Mouse (Mus musculus) CD4-positive, CD25-positive, alpha-beta regulatory T cell, adult 2 months (primary cell): ENCODE measurements at regions not wholly inside any gene's neighbourhood (a gene's known extent, or its start where the extent isn't known, plus 50 kb on each side); places are given as distances from the start of the nearest gene placed in this dataset.
"Not testable (repeated sequence)": the region's sequence is repeated elsewhere in the genome, so short reads cannot be mapped to it uniquely, and the experiment has no call there.

Experiments used
- DNase-seq: peaks from one replicate; pipeline ENCODE4 v3.0.0-alpha.2; 2012; ENCODE audit warnings: low read depth, low spot score

GRCm38 (mm10) chr16:12516834-12517685 is 533.1 kb downstream of the Shisa9 start:
- no peak for DNase-seq

DNA sequence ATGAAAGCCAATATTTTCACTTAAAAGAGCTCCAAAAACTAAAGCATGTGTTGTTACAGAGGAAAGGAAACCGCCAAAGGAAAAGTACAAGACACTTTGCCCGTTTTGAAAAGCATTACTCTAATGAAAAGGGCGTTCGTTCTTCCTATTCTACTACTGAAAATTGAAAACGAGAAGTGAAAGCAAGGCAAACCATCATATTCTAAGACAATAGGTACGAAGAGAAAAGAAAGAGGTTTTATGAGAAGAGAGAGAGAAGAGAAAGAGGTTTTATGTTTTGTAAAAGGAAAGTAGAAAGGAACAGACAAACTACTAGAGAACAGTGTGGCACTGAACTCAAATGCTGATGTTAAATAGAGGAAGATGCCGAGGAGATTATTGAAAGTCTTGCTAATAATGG is 534.4 kb downstream of the Shisa9 start:
- DNase-seq = no peak

DNA sequence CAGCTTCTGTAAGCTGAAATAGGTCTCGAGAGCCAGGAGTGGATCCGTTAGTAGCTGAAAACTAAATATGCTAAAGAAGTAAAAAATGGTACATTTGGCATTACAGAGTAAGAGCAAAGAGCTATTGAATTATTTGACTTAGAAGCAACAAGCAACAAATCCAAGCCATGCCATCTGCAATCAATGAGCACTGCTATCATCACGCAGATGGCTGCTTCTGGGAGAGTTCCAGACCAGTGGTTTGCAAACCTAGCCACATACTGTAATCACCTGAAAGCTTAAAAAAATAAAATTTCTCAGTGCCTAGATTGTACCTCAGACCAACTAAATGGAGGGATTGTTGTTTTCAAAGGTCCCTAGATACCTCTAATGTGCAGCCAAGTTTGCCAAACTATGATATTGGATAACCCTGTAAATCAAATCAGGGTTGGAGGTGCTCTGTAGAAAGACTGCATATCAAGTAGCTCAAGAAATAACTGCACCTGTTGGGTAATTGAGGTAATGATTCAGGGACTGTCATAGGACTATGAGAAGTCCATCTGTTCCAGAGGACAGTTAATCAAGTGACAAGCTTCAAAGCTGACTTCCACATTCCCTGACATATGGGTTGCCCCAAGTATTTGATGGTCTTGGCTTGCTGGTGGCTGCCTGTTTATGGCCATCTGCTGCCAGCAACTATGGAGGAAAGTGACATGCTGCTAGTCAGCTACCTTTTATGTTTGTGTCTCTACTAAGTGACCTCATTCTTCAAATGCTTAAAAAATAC is 538.0 kb downstream of the Shisa9 start:
- DNase-seq = no peak

DNA sequence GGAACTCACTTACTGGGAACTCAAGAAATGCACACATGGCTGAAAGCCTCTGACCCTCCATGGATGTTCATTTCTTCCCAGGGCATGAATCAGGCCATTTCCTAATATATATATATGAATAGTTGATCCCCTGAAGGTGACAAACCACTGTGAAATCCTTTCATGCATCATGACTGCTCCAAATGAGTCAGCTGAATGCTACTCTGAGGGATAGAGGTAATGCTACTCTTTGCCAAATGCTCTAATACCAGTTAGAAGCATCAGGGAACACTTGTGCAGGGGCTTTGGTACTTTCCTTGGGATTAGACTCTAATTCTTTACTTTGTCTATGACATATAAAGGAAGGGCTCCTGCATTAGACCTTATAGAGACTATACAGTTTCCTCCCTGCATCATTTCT is 561.0 kb upstream of the Ercc4 start:
- no peak for DNase-seq

GRCm38 (mm10) chr16:12588889-12589288 is 520.6 kb upstream of the Ercc4 start:
- DNase-seq = no peak

GRCm38 (mm10) chr16:12608259-12608658 is 501.2 kb upstream of the Ercc4 start:
- no peak for DNase-seq

DNA sequence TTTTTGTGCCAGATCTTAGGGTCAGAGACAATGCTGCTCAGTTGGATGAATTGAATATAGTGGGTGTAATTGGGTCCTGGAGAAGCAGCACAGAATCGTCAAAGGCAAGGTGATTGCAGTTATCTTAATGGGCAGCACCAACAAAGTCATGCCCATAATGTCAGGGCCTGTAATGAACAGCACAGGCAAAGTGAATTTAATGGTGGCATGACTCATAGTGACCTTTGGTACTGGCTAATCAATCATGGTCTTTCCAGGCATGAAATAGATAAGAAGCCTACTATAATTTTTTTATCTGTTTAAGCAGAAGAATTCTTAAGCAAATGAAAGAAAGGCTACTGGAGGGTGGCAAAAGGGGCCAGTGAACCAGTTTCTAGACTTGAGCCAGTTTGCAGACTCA is 498.4 kb upstream of the Ercc4 start:
- no peak for DNase-seq

- no peak for DNase-seq
Observed at GRCm38 (mm10) chr16:12617781-12618180, 491.7 kb upstream of the Ercc4 start.

- no peak for DNase-seq
Observed at GRCm38 (mm10) chr16:12632533-12632932, 477.0 kb upstream of the Ercc4 start.

DNA sequence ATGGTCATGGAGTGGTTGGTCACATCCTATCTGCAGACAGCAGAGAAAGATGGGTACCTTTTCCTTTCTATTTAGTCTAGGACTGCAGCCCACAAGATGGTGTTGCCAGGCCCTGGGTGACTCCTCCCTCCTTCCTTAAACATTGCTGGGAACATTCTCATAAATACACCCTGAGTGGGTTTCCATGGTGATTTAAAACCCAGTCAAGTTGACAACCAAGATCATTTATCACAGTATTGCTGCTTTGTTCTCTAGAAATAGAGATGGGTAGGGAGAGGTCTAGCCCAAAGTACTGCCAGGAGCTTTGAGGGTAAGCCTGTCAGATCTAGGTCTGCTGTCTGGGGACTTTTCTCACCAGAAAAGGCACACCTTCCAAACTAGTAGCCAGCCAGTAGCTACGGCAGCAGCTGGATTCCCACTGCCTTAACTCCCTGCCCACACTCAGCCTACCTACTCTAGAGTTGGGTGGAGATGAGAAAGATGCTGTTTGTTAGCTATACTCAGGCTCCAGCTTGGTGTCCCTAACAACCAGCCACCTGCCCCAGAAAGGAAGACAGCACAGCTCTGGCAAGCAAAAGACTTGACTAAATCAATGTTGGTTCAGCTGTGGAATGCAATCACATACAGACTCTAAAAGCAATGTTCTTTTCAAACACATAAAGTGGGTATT is 470.4 kb upstream of the Ercc4 start:
- no peak for DNase-seq

GRCm38 (mm10) chr16:12643053-12643452 is 466.4 kb upstream of the Ercc4 start:
- no peak for DNase-seq

DNA sequence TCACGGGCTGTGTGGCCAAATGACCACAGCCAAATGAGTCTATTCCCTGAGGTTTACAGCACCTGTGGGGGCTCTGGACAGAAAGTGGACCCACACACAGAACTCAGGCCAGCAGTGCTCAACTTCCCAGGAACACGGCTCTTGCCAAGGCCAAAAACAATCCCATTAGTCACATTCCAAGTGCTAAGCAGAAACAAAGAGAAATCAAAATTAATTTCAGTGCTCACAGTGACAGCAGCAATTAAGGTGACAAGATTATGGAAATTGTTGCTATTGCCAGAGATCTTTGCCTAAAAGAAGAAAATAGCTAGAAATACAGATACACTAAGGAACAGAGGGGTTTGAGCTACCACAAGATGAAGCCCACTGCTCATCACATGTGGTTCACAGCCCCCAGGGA is 464.9 kb upstream of the Ercc4 start:
- DNase-seq = no peak

DNA sequence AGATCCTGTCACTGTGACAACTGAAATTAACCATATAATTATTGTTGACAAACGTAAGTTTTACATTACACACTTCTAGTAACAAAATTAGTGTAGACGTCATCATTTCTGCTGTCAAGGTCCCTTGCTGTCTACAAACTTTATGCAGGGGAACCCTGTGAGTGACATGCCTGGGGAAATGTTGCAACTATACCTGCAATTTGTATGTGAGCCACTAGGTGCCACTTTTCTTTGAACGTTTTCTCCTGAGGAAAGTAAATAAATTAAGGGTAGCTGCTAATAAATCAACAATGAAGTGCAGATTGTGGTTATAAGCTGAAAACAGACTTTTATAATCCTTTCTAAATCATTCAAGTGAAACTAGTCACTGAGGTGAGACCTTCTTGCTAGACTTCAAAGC is 457.3 kb upstream of the Ercc4 start:
- DNase-seq = no peak

- DNase-seq = not testable (repeated sequence)
Observed at GRCm38 (mm10) chr16:12673656-12674055, 435.8 kb upstream of the Ercc4 start.

DNA sequence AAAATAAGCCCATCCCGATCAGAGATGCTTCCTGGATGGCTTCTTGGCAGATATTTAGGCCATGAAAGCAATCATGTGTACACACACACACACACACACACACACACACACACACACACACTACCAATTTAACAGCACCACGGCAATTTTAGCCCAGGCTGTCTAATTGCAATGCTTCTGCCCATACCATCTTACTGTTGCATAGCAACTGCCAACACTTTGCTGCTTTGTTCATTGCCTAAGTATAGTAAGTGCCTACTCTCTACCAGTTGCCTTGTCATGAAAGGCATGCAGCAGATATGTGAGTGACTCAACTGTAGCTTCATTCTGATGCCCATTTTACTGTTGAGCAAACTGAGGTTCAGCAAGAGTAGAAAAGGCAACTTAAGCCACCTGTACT is 428.0 kb upstream of the Ercc4 start:
- DNase-seq = no peak

DNA sequence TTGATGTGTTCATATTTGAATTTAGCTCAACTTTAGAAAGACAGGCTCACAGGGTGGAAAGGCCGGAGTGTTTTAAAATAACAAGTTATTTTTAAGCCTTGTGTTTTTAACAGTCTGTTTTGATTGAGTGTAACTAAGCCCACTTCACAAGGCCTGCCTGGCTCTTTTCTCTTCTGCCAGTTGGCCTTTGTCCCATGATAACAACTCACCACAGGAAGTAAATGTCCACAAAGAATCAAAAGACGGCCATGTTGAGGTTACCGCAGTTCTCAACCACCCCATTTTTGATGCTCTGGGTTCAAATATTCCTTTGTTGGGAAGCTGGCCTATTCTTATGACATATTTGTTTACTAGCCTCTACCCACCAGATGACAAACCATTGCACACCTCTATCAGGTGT is 423.7 kb upstream of the Ercc4 start:
- DNase-seq = no peak

DNA sequence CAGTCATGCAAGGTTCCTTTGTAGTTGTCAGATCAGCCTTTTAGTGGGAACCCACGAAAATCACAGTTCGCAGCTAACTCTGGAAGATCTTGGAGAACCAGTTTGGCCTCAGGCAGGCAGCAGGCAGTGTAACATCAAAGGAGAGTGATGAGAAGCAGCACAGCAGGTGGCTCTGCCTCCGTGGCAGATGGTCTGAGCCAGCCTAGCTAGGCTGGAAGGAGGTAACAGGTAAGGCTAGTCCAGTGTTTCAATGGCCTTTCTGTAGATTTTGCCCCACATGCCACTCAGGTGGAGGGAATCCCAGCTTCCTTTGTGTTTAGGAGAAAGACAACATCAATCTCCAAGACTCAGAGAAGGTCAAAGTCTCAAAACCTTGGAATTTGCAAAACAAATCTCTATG is 417.7 kb upstream of the Ercc4 start:
- no peak for DNase-seq

GRCm38 (mm10) chr16:12692739-12693292 is 416.7 kb upstream of the Ercc4 start:
- DNase-seq = no peak

DNA sequence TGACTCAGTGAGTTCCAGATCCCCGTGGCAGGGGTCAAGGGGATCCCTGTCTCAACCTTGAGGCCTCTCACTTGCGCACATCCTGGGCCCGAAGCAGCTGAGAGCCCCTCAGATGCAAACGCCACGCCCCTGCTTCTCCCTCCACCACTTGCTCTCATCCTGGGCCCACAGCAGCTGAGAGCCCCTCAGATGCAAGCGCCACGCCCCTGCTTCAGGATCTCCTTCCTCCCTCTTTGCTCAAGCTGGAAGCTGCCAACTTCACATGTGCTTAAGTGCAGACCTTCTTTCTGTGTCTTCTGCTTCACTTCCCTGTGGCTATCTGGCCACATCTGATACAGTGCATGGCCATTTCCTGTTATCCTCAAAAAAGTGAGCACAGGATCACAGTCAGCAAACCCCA is 416.1 kb upstream of the Ercc4 start:
- no peak for DNase-seq

- no peak for DNase-seq
Observed at GRCm38 (mm10) chr16:12694646-12695045, 414.8 kb upstream of the Ercc4 start.

DNA sequence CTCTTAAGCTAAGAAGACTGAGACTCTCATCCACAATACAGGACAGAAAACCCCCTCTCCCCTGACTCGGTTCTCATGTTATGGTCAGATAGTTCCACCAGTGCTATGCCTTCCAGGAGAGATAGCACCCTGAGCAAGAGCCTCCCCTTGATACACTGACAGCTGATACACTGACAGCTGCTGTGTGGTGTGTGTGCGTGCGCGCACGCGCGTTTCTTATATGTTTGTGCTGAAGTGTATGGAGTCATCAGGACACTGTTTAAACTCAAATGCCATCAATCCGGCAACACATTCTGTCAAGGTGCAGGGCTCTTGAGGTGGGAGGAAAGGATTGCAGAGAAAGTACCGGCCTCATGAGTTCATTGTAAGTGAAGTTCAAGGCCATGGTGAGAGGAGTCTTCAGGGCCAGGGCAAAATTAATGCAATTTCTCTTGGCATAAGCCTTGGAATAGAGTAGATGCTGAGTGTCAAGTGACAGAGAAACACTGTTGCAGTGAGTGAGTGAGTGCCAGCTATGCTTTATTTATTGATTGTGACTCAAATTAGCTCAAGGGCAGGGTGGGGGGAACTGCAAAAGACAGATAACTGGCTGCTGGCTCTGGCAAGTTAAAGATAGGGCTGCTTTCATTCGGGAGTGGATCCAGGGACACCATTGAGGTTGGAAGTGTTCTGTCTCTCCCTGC is 412.4 kb upstream of the Ercc4 start:
- no peak for DNase-seq

GRCm38 (mm10) chr16:12699557-12699956 is 409.9 kb upstream of the Ercc4 start:
- no peak for DNase-seq
